Mouse (Mus musculus): ENCODE results near the gene Tmem151a. TPM values are rescaled to one million over a fixed set of nuclear protein-coding genes. Genes with fewer than 3 reads are reported as not detected.

Gene Tmem151a
- polyA plus RNA-seq, 1 experiment from 2014 or later, result 4.8 TPM

DNA sequence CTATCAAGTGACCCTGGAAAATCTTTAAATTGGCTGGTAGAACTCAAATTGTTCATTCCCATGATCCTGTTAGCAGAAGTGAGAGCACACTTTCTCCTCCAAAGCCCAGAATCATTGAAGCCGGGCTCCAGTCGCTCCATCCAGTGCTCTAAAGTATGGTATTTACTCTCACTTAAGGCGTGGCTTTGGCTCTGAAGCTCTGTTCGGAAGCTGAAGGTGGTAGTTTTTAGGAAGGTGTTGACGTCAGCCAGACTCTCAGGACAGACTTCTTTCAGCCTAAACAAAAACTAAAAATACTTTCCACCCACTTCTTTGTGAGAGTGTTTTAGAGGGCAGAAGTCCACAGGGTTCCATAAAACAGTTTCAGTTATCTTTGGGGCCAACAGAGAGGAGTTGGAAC is 11.8 kb downstream of the Tmem151a start:
- Histone ChIP-seq H3K9ac (no peak overlapping the region; the same call in 1 of the 2 replicates), H3K4me2 (no peak overlapping the region)

DNA sequence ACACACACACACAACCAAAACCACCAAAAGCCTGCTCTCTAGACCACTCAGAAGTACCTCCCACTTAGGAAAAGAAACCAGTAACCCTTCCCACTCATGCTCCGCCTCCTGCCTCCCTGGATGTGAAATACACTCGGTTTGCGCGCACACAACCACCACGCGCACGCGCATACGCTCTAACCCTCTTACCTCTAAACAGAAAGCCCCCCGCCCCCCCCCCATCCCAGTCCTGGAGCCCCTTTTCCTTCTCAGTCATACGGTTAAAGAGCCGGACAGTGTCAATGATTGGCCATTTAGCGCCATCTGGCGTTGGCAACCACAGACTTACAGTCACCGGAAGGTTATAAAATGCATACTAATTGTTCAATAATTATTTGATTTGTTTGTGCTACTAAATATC is 12.3 kb downstream of the Tmem151a start:
- Histone ChIP-seq H3K27me3 (replicated peaks) (peaks cover 55% of the 10 kb centered on the region), H3K9ac (no peak overlapping the region), H3K36me3 (no peaks in the 10 kb centered on the region), H3K27ac (replicated peaks) (peak overlapping the region; percentile 76; the same call in 1 of the 2 replicates), H3K4me2 (peak overlapping the region; percentile 84), H3K4me1 (peaks cover 50% of the 10 kb centered on the region), H3K4me3 (peak overlapping the region; percentile 59), H3K9me3 (no peaks in the 10 kb centered on the region)
- 1% methylated on average over 15 of the region's 15 CpGs for WGBS
- no peak for ATAC-seq (ENCODE audit: extremely low read depth, insufficient number of reproducible peaks, low FRiP score, low TSS enrichment)

More for the DNA sequence above, 11.8 kb downstream of the Tmem151a start:
- H3K36me3 ChIP-seq, result no peaks in the 10 kb centered on the region
- no peak overlapping the region for H3K27ac ChIP-seq (replicated peaks)
- no peak for ATAC-seq (ENCODE audit: extremely low read depth, insufficient number of reproducible peaks, low FRiP score, low TSS enrichment)
- WGBS, result 30% methylated on average over 5 of the region's 5 CpGs
- peaks cover 46% of the 10 kb centered on the region for H3K4me1 ChIP-seq
- no peaks in the 10 kb centered on the region for H3K9me3 ChIP-seq
- H3K27me3 ChIP-seq (replicated peaks), result peaks cover 54% of the 10 kb centered on the region
- no peak overlapping the region for H3K4me3 ChIP-seq

DNA sequence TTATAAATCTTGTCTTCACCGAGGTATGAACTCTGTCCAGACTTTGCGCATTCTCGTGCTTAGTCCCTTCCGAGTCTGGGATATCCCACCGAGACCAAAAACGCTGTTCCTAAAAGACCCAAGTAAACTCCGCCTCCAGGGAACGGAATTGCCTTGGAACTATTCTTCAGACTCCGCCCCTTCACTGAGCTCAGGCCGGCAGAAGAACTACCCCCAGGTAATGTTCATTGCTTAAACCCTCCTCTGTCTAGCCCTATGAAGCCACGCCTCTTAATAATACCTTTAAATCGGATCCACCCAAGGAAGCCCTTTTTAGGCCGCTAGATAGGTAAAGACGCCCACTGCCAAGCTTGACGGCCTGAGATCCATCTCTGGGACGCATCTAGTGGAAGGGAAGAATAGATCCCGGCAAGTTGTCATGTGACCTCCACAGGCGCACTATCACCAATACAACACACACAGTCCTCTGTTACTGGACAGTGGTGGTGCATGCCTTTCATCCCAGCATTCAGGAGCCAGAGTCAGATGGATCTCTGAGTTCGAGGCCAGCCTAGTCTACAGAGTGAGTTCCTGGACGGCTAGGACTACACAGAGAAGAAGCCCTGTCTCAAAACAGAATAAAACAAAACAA is 12.8 kb downstream of the Tmem151a start:
- no peak for ATAC-seq (ENCODE audit: extremely low read depth, insufficient number of reproducible peaks, low FRiP score, low TSS enrichment)
- H3K36me3 ChIP-seq, result no peaks in the 10 kb centered on the region
- H3K9ac ChIP-seq, result peak overlapping the region; percentile 80
- peaks cover 54% of the 10 kb centered on the region for H3K27me3 ChIP-seq (replicated peaks)
- H3K4me3 ChIP-seq, result peak overlapping the region; percentile 59
- H3K4me1 ChIP-seq, result peaks cover 56% of the 10 kb centered on the region
- WGBS, result 2% methylated on average over 20 of the region's 20 CpGs
- peak overlapping the region; percentile 84 for H3K4me2 ChIP-seq
- no peaks in the 10 kb centered on the region for H3K9me3 ChIP-seq
- H3K27ac ChIP-seq (replicated peaks), result peak overlapping the region; percentile 76

DNA sequence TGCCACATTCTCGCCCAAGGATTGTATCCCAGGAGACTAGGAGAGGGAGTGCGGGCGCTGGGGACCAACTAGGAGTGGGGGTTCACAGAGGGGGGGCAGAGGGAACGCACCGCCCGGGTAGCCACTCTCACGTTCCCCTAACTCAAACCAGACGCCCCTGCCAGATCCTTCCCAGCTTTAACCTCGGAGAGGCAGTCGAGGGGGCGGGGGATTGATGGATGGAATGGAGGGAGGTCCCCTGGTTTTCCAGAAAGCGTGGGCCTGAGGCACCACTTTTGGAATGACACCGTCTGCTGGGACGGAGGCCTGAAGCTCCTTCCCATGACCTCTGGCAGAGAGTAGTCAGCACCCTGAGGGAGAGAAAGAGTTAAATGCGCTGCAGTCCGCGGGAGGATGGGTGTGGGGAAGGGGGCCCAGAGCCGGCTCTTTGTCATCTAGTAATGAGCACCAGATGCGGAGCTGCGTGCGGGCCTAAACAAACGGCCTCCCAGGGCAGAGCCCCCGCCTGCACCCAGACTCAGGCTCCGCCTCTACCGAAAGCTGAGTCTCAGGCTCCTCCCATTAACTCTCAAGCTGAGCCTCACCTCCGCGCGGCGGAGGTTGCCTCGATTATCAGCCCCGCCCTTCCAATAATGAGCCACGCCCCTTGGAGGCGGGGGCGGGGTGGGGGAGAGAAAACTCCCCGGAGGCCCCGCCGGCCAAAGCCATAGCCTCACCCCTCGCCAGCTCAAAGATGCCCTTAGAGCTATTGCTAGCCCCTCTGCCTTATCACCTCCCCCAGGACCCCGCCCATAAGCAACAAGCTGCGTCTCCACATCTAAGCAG is 13.6 kb downstream of the Tmem151a start:
- Histone ChIP-seq H3K36me3 (no peaks in the 10 kb centered on the region), H3K9me3 (no peaks in the 10 kb centered on the region), H3K4me1 (peaks cover 63% of the 10 kb centered on the region), H3K4me3 (peak overlapping the region; percentile 59), H3K9ac (peak overlapping the region; percentile 80), H3K27me3 (replicated peaks) (peaks cover 54% of the 10 kb centered on the region), H3K27ac (replicated peaks) (peak overlapping the region; percentile 76), H3K4me2 (peak overlapping the region; percentile 84)
- WGBS, result 2% methylated on average over 40 of the region's 40 CpGs
- peak; percentile 67 for ATAC-seq (ENCODE audit: extremely low read depth, insufficient number of reproducible peaks, low FRiP score, low TSS enrichment)

DNA sequence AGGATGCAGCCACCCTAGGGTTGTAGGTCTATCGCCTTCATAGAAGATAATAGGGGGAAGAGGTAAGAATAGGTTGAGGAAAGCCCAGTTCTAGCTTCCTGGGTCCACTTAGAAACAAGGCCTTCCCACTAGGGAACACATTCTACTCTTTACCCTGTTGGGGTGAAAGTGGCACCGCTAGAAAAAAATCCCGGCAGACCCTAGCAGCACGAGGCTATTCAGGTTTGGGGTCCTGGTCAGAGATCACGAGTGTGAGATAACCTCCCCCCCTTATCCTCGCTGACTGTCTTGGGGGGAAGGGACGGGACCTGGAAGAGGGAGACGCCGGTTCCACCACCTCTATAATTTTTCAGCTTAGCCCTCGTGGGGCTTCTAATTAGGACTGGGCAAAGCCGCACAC is 14.3 kb downstream of the Tmem151a start:
- no peaks in the 10 kb centered on the region for H3K9me3 ChIP-seq
- H3K9ac ChIP-seq, result peak overlapping the region; percentile 80
- no peak for ATAC-seq (ENCODE audit: extremely low read depth, insufficient number of reproducible peaks, low FRiP score, low TSS enrichment)
- H3K27me3 ChIP-seq (replicated peaks), result peaks cover 54% of the 10 kb centered on the region
- H3K4me1 ChIP-seq, result peaks cover 65% of the 10 kb centered on the region
- 19% methylated on average over 11 of the region's 11 CpGs for WGBS
- no peaks in the 10 kb centered on the region for H3K36me3 ChIP-seq
- peak overlapping the region; percentile 84 for H3K4me2 ChIP-seq
- peak overlapping the region; percentile 59 for H3K4me3 ChIP-seq
- H3K27ac ChIP-seq (replicated peaks), result peak overlapping the region; percentile 76

DNA sequence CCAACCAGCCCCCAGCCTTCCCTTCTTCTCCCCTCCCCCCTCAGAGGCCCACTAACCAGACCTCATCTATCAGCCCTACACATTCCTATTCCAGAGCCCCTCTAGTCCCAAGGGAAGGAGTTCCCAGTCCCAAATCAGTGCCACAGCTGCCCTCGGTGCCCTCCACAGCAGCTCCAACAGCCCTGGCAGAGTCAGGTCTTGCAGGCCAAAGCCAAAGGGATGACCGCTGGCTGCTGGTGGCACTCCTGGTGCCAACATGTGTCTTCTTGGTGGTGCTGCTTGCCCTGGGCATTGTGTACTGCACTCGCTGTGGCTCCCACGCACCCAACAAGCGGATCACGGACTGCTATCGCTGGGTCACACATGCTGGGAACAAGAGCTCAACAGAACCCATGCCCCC is 15.4 kb downstream of the Tmem151a start:
- no peak for ATAC-seq (ENCODE audit: extremely low read depth, insufficient number of reproducible peaks, low FRiP score, low TSS enrichment)
- Histone ChIP-seq H3K36me3 (no peaks in the 10 kb centered on the region), H3K9me3 (no peaks in the 10 kb centered on the region), H3K27ac (replicated peaks) (0 out of 2 replicates have a peak overlapping the region, but pooled peaks have one; percentile 3), H3K4me1 (peaks cover 72% of the 10 kb centered on the region), H3K4me3 (peak overlapping the region; percentile 59), H3K9ac (peak overlapping the region; percentile 80), H3K27me3 (replicated peaks) (peaks cover 49% of the 10 kb centered on the region), H3K4me2 (peak overlapping the region; percentile 84)
- 69% methylated on average over 7 of the region's 7 CpGs for WGBS

DNA sequence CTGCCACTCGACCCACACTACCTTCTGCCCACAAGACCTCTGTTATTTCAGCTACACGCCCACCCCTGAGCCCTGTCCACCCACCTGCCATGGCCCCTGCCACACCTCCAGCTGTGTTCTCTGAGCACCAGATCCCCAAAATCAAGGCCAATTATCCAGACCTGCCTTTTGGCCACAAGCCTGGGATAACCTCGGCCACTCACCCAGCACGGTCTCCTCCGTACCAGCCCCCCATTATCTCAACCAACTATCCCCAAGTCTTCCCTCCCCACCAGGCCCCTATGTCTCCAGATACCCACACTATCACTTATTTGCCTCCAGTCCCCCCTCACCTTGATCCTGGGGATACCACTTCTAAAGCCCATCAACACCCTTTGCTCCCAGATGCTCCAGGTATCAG is 15.8 kb downstream of the Tmem151a start:
- 77% methylated on average over 5 of the region's 5 CpGs for WGBS
- ATAC-seq (ENCODE audit: extremely low read depth, insufficient number of reproducible peaks, low FRiP score, low TSS enrichment), result no peak
- Histone ChIP-seq H3K9ac (peak overlapping the region; percentile 80; the same call in 1 of the 2 replicates), H3K27me3 (replicated peaks) (peaks cover 44% of the 10 kb centered on the region), H3K27ac (replicated peaks) (no peak overlapping the region), H3K4me2 (peak overlapping the region; percentile 84), H3K36me3 (no peaks in the 10 kb centered on the region), H3K4me1 (peaks cover 76% of the 10 kb centered on the region), H3K9me3 (no peaks in the 10 kb centered on the region), H3K4me3 (peak overlapping the region; percentile 62; the same call in 1 of the 2 replicates)

DNA sequence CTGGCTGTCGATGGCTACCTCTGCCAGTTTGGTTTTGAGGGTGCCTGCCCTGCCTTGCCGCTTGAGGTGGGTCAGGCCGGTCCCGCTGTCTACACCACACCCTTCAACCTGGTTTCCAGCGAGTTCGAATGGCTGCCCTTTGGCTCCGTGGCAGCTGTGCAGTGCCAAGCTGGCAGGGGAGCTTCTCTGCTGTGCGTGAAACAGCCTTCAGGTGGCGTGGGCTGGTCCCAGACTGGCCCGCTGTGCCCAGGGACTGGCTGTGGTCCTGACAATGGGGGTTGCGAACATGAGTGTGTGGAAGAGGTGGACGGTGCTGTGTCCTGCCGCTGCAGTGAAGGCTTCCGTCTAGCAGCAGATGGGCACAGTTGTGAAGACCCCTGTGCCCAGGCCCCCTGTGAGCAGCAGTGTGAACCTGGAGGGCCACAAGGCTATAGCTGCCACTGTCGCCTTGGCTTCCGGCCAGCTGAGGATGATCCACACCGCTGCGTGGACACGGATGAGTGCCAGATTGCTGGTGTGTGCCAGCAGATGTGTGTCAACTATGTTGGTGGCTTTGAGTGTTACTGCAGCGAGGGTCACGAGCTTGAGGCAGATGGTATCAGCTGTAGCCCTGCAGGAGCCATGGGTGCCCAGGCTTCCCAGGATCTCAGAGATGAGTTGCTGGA is 16.6 kb downstream of the Tmem151a start:
- Histone ChIP-seq H3K4me2 (peak overlapping the region; percentile 84), H3K27me3 (replicated peaks) (peaks cover 36% of the 10 kb centered on the region), H3K9ac (peak overlapping the region; percentile 88), H3K9me3 (no peaks in the 10 kb centered on the region), H3K4me1 (peaks cover 76% of the 10 kb centered on the region), H3K27ac (replicated peaks) (0 out of 2 replicates have a peak overlapping the region, but pooled peaks have one; percentile 66), H3K4me3 (peak overlapping the region; percentile 62), H3K36me3 (no peaks in the 10 kb centered on the region)
- WGBS, result 36% methylated on average over 21 of the region's 21 CpGs
- ATAC-seq (ENCODE audit: extremely low read depth, insufficient number of reproducible peaks, low FRiP score, low TSS enrichment), result no peak

DNA sequence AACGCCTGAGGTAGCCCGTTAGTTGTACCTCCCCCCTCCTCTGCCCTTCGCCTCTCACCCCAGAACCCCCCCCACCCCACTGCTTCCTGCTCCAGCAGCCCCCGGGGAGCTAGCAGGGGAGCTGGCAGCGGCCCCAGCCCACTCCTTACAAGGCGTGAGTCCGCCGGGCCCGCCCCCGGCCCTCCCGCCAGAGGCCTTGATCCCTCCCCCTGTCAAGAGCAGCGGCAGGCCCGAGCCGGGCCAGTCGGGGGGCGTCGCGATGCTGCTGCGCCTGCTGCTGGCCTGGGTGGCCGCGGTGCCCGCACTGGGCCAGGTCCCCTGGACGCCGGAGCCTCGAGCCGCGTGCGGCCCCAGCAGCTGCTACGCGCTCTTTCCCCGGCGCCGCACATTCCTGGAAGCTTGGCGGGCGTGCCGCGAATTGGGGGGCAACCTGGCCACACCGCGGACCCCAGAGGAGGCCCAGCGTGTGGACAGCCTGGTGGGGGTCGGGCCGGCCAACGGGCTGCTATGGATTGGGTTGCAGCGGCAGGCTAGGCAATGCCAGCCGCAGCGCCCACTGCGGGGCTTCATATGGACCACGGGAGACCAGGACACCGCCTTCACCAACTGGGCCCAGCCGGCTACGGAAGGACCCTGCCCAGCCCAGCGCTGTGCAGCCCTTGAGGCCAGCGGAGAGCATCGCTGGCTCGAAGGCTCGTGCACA is 17.3 kb downstream of the Tmem151a start, which contains the start of gene Cd248:
Gene Cd248, plus strand, starts transcription at position 212 of the 703 bp plus-strand sequence.
- Histone ChIP-seq H3K4me3 (peak within 1 kb of the TSS; percentile 62), H3K27me3 (replicated peaks) (peaks cover 33% of the 10 kb centered on the region), H3K4me2 (peak within 1 kb of the TSS; percentile 84), H3K36me3 (no peaks in the 10 kb centered on the region), H3K9me3 (no peaks in the 10 kb centered on the region), H3K27ac (replicated peaks) (peak within 1 kb of the TSS; percentile 66), H3K4me1 (peaks cover 75% of the 10 kb centered on the region), H3K9ac (peak within 1 kb of the TSS; percentile 88)
- WGBS, result 2% methylated on average over 43 of the region's 56 CpGs
- peak; percentile 51 for ATAC-seq (ENCODE audit: extremely low read depth, insufficient number of reproducible peaks, low FRiP score, low TSS enrichment)

DNA sequence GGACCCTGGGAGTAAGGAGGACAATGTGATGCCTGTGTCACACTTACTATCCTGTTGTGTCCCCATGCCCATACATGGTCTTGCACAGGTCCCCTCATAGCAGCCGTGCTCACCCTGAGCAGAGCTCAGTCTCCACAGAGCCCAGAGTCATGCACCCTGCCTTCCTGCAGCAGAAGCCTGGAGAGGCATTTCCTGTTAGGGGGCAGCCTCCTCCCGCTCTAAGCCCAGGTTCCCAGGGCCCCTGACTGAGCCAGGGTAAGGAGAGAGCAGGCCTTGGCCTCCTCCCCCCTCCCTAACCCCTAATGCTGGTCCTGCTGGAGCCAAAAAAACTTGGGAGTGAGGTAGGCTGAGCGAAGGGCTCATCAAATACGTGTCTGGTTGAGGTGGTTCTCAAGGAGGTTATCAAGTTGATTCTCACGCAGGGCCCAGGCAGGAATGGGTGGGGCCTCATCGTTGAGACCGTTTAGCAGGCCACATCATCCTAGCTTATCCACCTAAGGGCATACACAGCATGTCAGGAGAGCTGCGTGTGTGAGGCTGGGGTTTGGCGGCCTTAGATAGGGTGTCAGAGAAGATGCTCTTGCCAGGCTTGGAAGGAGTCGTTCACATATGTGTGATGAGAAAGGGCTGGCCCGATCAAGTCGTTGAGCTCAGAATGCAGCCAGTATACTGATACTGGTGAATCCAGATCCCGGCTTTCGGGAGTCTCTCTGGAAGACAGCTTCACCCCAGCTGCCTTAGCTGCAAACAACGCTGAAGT is 18.1 kb downstream of the Tmem151a start:
- peak overlapping the region; percentile 84 for H3K4me2 ChIP-seq
- H3K4me3 ChIP-seq, result peak overlapping the region; percentile 62
- peaks cover 67% of the 10 kb centered on the region for H3K4me1 ChIP-seq
- peaks cover 33% of the 10 kb centered on the region for H3K27me3 ChIP-seq (replicated peaks)
- H3K36me3 ChIP-seq, result no peaks in the 10 kb centered on the region
- H3K9ac ChIP-seq, result peak overlapping the region; percentile 88
- no peaks in the 10 kb centered on the region for H3K9me3 ChIP-seq
- H3K27ac ChIP-seq (replicated peaks), result peak overlapping the region; percentile 66
- ATAC-seq (ENCODE audit: extremely low read depth, insufficient number of reproducible peaks, low FRiP score, low TSS enrichment), result no peak
- WGBS, result 4% methylated on average over 15 of the region's 15 CpGs
